Mouse (Mus musculus) forebrain, embryonic 11.5 days (tissue): ENCODE measurements around the gene Ncor2. TPM values are rescaled to one million over a fixed set of nuclear protein-coding genes. Genes with fewer than 3 reads are reported as not detected.

Experiments
- ATAC-seq: fragments of 200-750 bp; cut with Nextera tagmentation; replicated peaks from 2 replicates; pipeline ENCODE4 v1.8.0; 2017; ENCODE audit warnings: moderate TSS enrichment; ENCODE audit not compliant: low FRiP score
- DNase-seq: peaks from one replicate; pipeline ENCODE4 v3.0.0-alpha.2; 2017; ENCODE audit warnings: low spot score
- H3K27ac ChIP-seq: fragments of 300-500 bp; sonication (generic); 2 replicates; pipeline ENCODE4 v1.5.1; 2014; ENCODE audit warnings: low read depth, low read length
- H3K27me3 ChIP-seq: fragments of 300-500 bp; sonication (generic); 2 replicates; pipeline ENCODE4 v1.6.1; 2014; ENCODE audit warnings: mild to moderate bottlenecking, low read length, mixed read lengths; ENCODE audit not compliant: control insufficient read depth, insufficient read depth
- H3K36me3 ChIP-seq: fragments of 300-500 bp; sonication (generic); 2 replicates; pipeline ENCODE4 v1.6.1; 2014; ENCODE audit warnings: mild to moderate bottlenecking, low read length, moderate library complexity, mixed read lengths; ENCODE audit not compliant: control insufficient read depth, insufficient read depth
- H3K4me1 ChIP-seq: fragments of 300-500 bp; sonication (generic); replicated peaks from 2 replicates; pipeline ENCODE4 v1.6.1; 2014; ENCODE audit warnings: low read length, mixed read lengths; ENCODE audit not compliant: control insufficient read depth, insufficient read depth
- H3K4me2 ChIP-seq: fragments of 300-500 bp; sonication (generic); 2 replicates; pipeline ENCODE4 v1.6.1; 2014; ENCODE audit warnings: low read depth, mild to moderate bottlenecking, low read length, moderate library complexity, mixed read lengths; ENCODE audit not compliant: severe bottlenecking
- H3K4me3 ChIP-seq: fragments of 300-500 bp; sonication (generic); 2 replicates; pipeline ENCODE4 v1.5.1; 2014; ENCODE audit warnings: low read depth, low read length
- H3K9ac ChIP-seq: fragments of 300-500 bp; sonication (generic); 2 replicates; pipeline ENCODE4 v1.6.1; 2014; ENCODE audit warnings: low read length
- H3K9me3 ChIP-seq: fragments of 300-500 bp; sonication (generic); 2 replicates; pipeline ENCODE4 v1.6.1; 2016; ENCODE audit warnings: low read length, mixed read lengths; ENCODE audit not compliant: control insufficient read depth
- WGBS: fragments of 180-500 bp; shearing (Covaris S2); extraction: QIAGEN DNeasy Blood & Tissue Kit; methylation state at CpG from one replicate; pipeline ENCODE4 v1.1.7; 2014; 5-methylcytosine and 5-hydroxymethylcytosine counted together
- polyA plus RNA-seq: library from polyadenylated mRNA; unstranded; fragments of >200 nt; fragmentation: Nextera tagmentation; extraction: Ambion mirVana; gene quantifications from 2 replicates; pipeline ENCODE4 v1.2.1, GENCODE M21; 2014

Ncor2 gene
- polyA plus RNA-seq, 1 experiment from 2014 or later = 27.3 TPM

GRCm38 (mm10) chr5:125040128-125040584 lies 138.9 kb downstream of the Ncor2 start:
- H3K4me1 ChIP-seq = no peaks in the 10 kb centered on the region; the same call in 1 of the 2 replicates
- peaks cover 5% of the 10 kb centered on the region for H3K36me3 ChIP-seq
- no peaks in the 10 kb centered on the region for H3K9me3 ChIP-seq
- no peak for ATAC-seq
- no peak overlapping the region for H3K4me2 ChIP-seq
- no peak overlapping the region for H3K9ac ChIP-seq
- 86% methylated on average over 5 of the region's 5 CpGs for WGBS
- DNase-seq = no peak
- H3K27me3 ChIP-seq = no peaks in the 10 kb centered on the region
- no peak overlapping the region for H3K27ac ChIP-seq
- no peak overlapping the region for H3K4me3 ChIP-seq

- no peak overlapping the region for H3K9ac ChIP-seq
- no peaks in the 10 kb centered on the region for H3K27me3 ChIP-seq
- H3K4me3 ChIP-seq = no peak overlapping the region
- H3K9me3 ChIP-seq = no peaks in the 10 kb centered on the region
- H3K4me1 ChIP-seq = no peaks in the 10 kb centered on the region
- ATAC-seq (no peak), DNase-seq (no peak)
- H3K27ac ChIP-seq = no peak overlapping the region
- H3K36me3 ChIP-seq = peaks cover 5% of the 10 kb centered on the region
- H3K4me2 ChIP-seq = no peak overlapping the region
- 94% methylated on average over 8 of the region's 8 CpGs for WGBS
Observed at GRCm38 (mm10) chr5:125039377-125040027, 139.5 kb downstream of the Ncor2 start.

DNA sequence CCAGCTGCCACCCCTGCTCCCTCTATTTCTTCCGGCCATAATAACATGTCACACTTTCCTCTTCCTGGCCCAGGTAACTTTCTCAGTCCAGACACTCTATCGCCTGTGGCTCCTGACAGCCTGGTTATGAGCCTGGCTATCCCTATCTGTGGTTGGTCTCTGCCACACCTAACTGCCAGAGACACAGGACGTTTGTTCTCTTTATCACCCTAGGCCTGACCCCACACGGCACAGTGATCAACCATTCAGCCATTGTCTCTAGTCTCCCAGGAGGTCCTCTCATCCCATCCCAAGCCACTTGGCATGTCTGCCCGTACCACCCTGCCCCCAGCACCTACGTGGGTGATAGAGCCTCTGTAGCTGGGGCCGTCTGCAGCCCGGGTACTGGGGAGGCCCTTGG lies 142.5 kb downstream of the Ncor2 start:
- no peaks in the 10 kb centered on the region for H3K9me3 ChIP-seq
- H3K27ac ChIP-seq = no peak overlapping the region
- no peaks in the 10 kb centered on the region for H3K4me1 ChIP-seq
- DNase-seq (no peak), ATAC-seq (no peak)
- H3K9ac ChIP-seq = no peak overlapping the region
- no peak overlapping the region for H3K4me2 ChIP-seq
- peaks cover 13% of the 10 kb centered on the region for H3K36me3 ChIP-seq
- WGBS = 88% methylated on average over 8 of the region's 8 CpGs
- H3K27me3 ChIP-seq = no peaks in the 10 kb centered on the region
- H3K4me3 ChIP-seq = no peak overlapping the region

GRCm38 (mm10) chr5:125028911-125029310 lies 150.1 kb downstream of the Ncor2 start:
- no peak overlapping the region for H3K4me3 ChIP-seq
- H3K27me3 ChIP-seq = no peaks in the 10 kb centered on the region
- H3K9me3 ChIP-seq = no peaks in the 10 kb centered on the region
- no peak overlapping the region for H3K27ac ChIP-seq
- no peak overlapping the region for H3K9ac ChIP-seq
- H3K4me1 ChIP-seq = no peaks in the 10 kb centered on the region
- ATAC-seq (no peak), DNase-seq (no peak)
- WGBS = 96% methylated on average over 20 of the region's 20 CpGs
- H3K36me3 ChIP-seq = peaks cover 29% of the 10 kb centered on the region; the same call in 1 of the 2 replicates
- H3K4me2 ChIP-seq = no peak overlapping the region

GRCm38 (mm10) chr5:125028371-125028770 lies 150.6 kb downstream of the Ncor2 start:
- no peak for ATAC-seq
- Histone ChIP-seq H3K4me1 (no peaks in the 10 kb centered on the region), H3K4me3 (no peak overlapping the region), H3K27me3 (no peaks in the 10 kb centered on the region), H3K9me3 (no peaks in the 10 kb centered on the region), H3K4me2 (no peak overlapping the region), H3K9ac (no peak overlapping the region), H3K36me3 (peaks cover 32% of the 10 kb centered on the region; the same call in 1 of the 2 replicates), H3K27ac (no peak overlapping the region)
- WGBS = 96% methylated on average over 15 of the region's 15 CpGs
- DNase-seq = no peak

GRCm38 (mm10) chr5:125024002-125024401 lies 155.0 kb downstream of the Ncor2 start:
- Histone ChIP-seq H3K36me3 (peaks cover 22% of the 10 kb centered on the region; the same call in 1 of the 2 replicates), H3K4me2 (no peak overlapping the region), H3K4me3 (no peak overlapping the region), H3K9ac (no peak overlapping the region), H3K27me3 (no peaks in the 10 kb centered on the region), H3K4me1 (no peaks in the 10 kb centered on the region), H3K9me3 (no peaks in the 10 kb centered on the region), H3K27ac (no peak overlapping the region)
- ATAC-seq (no peak), DNase-seq (peak; percentile 72)
- WGBS = 78% methylated on average over 14 of the region's 14 CpGs

GRCm38 (mm10) chr5:125021298-125021697 lies 157.7 kb downstream of the Ncor2 start:
- Histone ChIP-seq H3K9me3 (no peaks in the 10 kb centered on the region), H3K4me1 (no peaks in the 10 kb centered on the region), H3K4me3 (no peak overlapping the region), H3K9ac (no peak overlapping the region), H3K4me2 (no peak overlapping the region), H3K36me3 (peaks cover 27% of the 10 kb centered on the region), H3K27ac (no peak overlapping the region), H3K27me3 (no peaks in the 10 kb centered on the region)
- ATAC-seq (no peak), DNase-seq (no peak)
- whole genome bisulfite sequencing = 89% methylated on average over 11 of the region's 11 CpGs

DNA sequence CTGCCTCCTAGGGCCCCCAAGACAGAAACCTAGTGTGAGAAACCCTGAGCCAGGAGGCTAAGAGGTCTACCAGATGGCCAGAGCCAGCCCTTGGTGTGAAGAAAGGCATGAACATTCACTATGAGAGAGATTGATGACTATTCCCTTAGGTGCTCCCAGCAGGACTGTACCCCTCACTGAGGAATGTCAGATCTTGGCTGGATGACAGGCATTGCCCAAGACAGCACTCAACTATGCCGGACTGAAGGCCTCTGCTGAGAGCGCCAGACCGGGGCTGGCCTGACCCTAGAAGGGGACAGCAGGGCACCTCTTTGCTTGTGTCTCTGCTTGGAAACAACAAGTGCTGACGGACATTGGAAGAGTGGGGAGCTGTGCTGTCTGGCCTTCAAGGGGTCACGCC lies 159.9 kb downstream of the Ncor2 start:
- DNase-seq = no peak
- no peak for ATAC-seq
- WGBS = 92% methylated on average over 5 of the region's 5 CpGs
- no peak overlapping the region for H3K27ac ChIP-seq
- H3K9ac ChIP-seq = no peak overlapping the region
- no peaks in the 10 kb centered on the region for H3K27me3 ChIP-seq
- H3K4me1 ChIP-seq = no peaks in the 10 kb centered on the region
- H3K9me3 ChIP-seq = no peaks in the 10 kb centered on the region
- no peak overlapping the region for H3K4me3 ChIP-seq
- H3K4me2 ChIP-seq = no peak overlapping the region
- peaks cover 22% of the 10 kb centered on the region for H3K36me3 ChIP-seq

DNA sequence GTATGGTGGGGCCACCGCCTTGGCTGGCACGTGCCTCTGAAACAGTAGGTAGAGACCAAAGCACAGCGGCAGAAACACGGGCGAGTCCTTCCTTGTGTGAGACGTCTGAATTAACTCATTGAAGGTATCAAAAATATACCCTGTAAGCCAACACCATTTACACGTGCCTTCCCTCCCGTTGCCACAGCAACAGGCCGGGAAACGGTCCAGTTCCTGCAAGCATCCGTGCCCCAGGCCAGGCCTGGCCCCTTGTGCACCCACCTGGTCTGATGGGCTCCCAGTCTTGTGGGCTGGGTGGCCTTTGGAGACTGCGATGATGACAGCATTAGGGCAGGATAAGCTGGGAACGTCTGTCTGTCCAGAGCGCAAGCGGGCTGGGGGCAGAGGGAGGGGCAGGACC lies 161.7 kb downstream of the Ncor2 start:
- Histone ChIP-seq H3K4me3 (no peak overlapping the region), H3K27ac (no peak overlapping the region), H3K27me3 (no peaks in the 10 kb centered on the region), H3K36me3 (peaks cover 16% of the 10 kb centered on the region), H3K9me3 (no peaks in the 10 kb centered on the region), H3K4me1 (no peaks in the 10 kb centered on the region), H3K4me2 (no peak overlapping the region), H3K9ac (no peak overlapping the region)
- 80% methylated on average over 15 of the region's 15 CpGs for whole genome bisulfite sequencing
- ATAC-seq = no peak
- DNase-seq = no peak
